In genomic region chr19:5106731-5107191, GRCm38 (mm10) we compare ENCODE assay signal across 8 mouse cellular contexts. TPM values are rescaled to one million over a fixed set of nuclear protein-coding genes. Genes with fewer than 3 reads are reported as not detected.
DNase-seq lines count a peak whose midpoint lies in the region; ATAC-seq and TF ChIP-seq lines count a peak whose summit lies in the region.

Gene Rab1b, minus strand, starts transcription at chr19:5107072.

- TF ChIP-seq POLR2A in CH12.LX (IDR thresholded peaks at IDR 0.05; ENCODE audit: low read depth, low read length) = peak; percentile 79

- peak; percentile 96 for ATAC-seq in forebrain, embryonic 11.5 days (replicated peaks; ENCODE audit: low FRiP score)
- ATAC-seq in heart, embryonic 16.5 days (replicated peaks; ENCODE audit: extremely low read depth, insufficient read depth, low FRiP score) = peak; percentile 92
- ATAC-seq in liver, embryonic 15.5 days (ENCODE audit: insufficient read depth) = peak; percentile 93
- peak; percentile 94 for ATAC-seq in neural tube, embryonic 12.5 days (ENCODE audit: low FRiP score, low read depth)

- H3K9me3 ChIP-seq in CH12.LX (replicated peaks; ENCODE audit: low read length) = no peaks in the 10 kb centered on the region
- H3K9me3 ChIP-seq in forebrain, embryonic 11.5 days (ENCODE audit: control insufficient read depth, low read length) = no peaks in the 10 kb centered on the region
- H3K9me3 ChIP-seq in heart, embryonic 16.5 days (replicated peaks; ENCODE audit: control insufficient read depth, low read length) = no peaks in the 10 kb centered on the region
- H3K9me3 ChIP-seq in liver, embryonic 15.5 days (replicated peaks) = no peaks in the 10 kb centered on the region
- H3K9me3 ChIP-seq in neural tube, embryonic 12.5 days = no peaks in the 10 kb centered on the region

- no peak for TF ChIP-seq CTCF in CH12.LX (conservative IDR thresholded peaks at IDR 0.05 in 1 of 2, IDR thresholded peaks at IDR 0.05 in 1 of 2; ENCODE audit: low read depth in 2 of 2, low read length in 2 of 2)

- in situ Hi-C loops in CH12.LX (cut with MboI; ENCODE audit: low pct_ligation_motif_present, low pct_unique_long_range_greater_than_20kb, low sequenced_read_pairs) = no loop called here

- dilution Hi-C loops in CH12.LX (cut with MboI; ENCODE audit: extremely low pct_ligation_motif_present, extremely low pct_unique_long_range_greater_than_20kb, low sequenced_read_pairs) = no loop called here

- H3K27me3 ChIP-seq in CH12.LX (replicated peaks) = no peaks in the 10 kb centered on the region
- H3K27me3 ChIP-seq in forebrain, embryonic 11.5 days (ENCODE audit: control insufficient read depth, insufficient read depth, low read length) = no peaks in the 10 kb centered on the region
- H3K27me3 ChIP-seq in heart, embryonic 16.5 days (ENCODE audit: control insufficient read depth, insufficient read depth, low read length) = no peaks in the 10 kb centered on the region
- no peaks in the 10 kb centered on the region for H3K27me3 ChIP-seq in liver, embryonic 15.5 days
- no peaks in the 10 kb centered on the region for H3K27me3 ChIP-seq in neural tube, embryonic 12.5 days (replicated peaks)

- WGBS in forebrain, embryonic 11.5 days = under 1% methylated on average over 46 of the region's 46 CpGs
- under 1% methylated on average over 46 of the region's 46 CpGs for WGBS in heart, embryonic 16.5 days
- WGBS in liver, embryonic 15.5 days (ENCODE audit: insufficient replicate concordance) = under 1% methylated on average over 46 of the region's 46 CpGs
- WGBS in neural tube, embryonic 12.5 days = under 1% methylated on average over 46 of the region's 46 CpGs

- no peak for TF ChIP-seq RAD21 in CH12.LX (IDR thresholded peaks at IDR 0.05; ENCODE audit: low read depth, low read length)

- H3K4me2 ChIP-seq in CH12.LX (ENCODE audit: insufficient read depth, low read depth, poor library complexity, severe bottlenecking) = peak within 1 kb of the TSS; percentile 88
- peak within 1 kb of the TSS; percentile 72 for H3K4me2 ChIP-seq in forebrain, embryonic 11.5 days (ENCODE audit: low read depth, low read length, severe bottlenecking)
- H3K4me2 ChIP-seq in heart, embryonic 16.5 days (ENCODE audit: low read depth, low read length) = peak within 1 kb of the TSS; percentile 93
- peak within 1 kb of the TSS; percentile 95 for H3K4me2 ChIP-seq in liver, embryonic 15.5 days
- peak within 1 kb of the TSS; percentile 78 for H3K4me2 ChIP-seq in neural tube, embryonic 12.5 days (replicated peaks)

- peak within 1 kb of the TSS; percentile 78 to 85 (median 81) for H3K4me3 ChIP-seq in CH12.LX (replicated peaks in 1 of 3; ENCODE audit: low read depth in 2 of 3, low read length in 2 of 3, poor library complexity in 1 of 3)
- peak within 1 kb of the TSS; percentile 63 for H3K4me3 ChIP-seq in forebrain, embryonic 11.5 days (ENCODE audit: low read depth, low read length)
- H3K4me3 ChIP-seq in heart, embryonic 16.5 days (ENCODE audit: low read length) = peak within 1 kb of the TSS; percentile 79
- peak within 1 kb of the TSS; percentile 86 for H3K4me3 ChIP-seq in liver, embryonic 15.5 days (replicated peaks)
- peak within 1 kb of the TSS; percentile 65 for H3K4me3 ChIP-seq in neural tube, embryonic 12.5 days

- DNase-seq in CH12.LX (ENCODE audit: extremely low read depth) = peak; percentile 97
- DNase-seq in c-Kit-positive CD71-positive TER-119-negative erythroid progenitor cells, embryonic 14.5 days (ENCODE audit: low read depth) = peak; percentile 97
- DNase-seq in forebrain, embryonic 11.5 days (ENCODE audit: low spot score) = peak; percentile 99
- peak; percentile 98 to 99 for DNase-seq in kidney, postnatal 36 days
- DNase-seq in telencephalon, adult 2 months (ENCODE audit: low read depth, low spot score) = peak; percentile 96

- peaks cover 5% of the 10 kb centered on the region; the same call in 1 of the 2 replicates for H3K79me2 ChIP-seq in CH12.LX (replicated peaks; ENCODE audit: control insufficient read depth, extremely low read depth, insufficient read depth, poor library complexity, severe bottlenecking)

- H3K36me3 ChIP-seq in CH12.LX (replicated peaks in 1 of 2; ENCODE audit: control insufficient read depth in 1 of 2, insufficient read depth in 1 of 2, low read length in 1 of 2) = peaks cover 46 to 73% of the 10 kb centered on the region in 2 experiments
- H3K36me3 ChIP-seq in forebrain, embryonic 11.5 days (ENCODE audit: control insufficient read depth, insufficient read depth, low read length) = peaks cover 12% of the 10 kb centered on the region; the same call in 1 of the 2 replicates
- peaks cover 40% of the 10 kb centered on the region for H3K36me3 ChIP-seq in heart, embryonic 16.5 days (ENCODE audit: control insufficient read depth, insufficient read depth)
- H3K36me3 ChIP-seq in liver, embryonic 15.5 days (replicated peaks) = peaks cover 34% of the 10 kb centered on the region
- H3K36me3 ChIP-seq in neural tube, embryonic 12.5 days = peaks cover 79% of the 10 kb centered on the region

- H3K9ac ChIP-seq in CH12.LX (ENCODE audit: insufficient read depth, low read depth) = peak within 1 kb of the TSS; percentile 84
- peak within 1 kb of the TSS; percentile 91 for H3K9ac ChIP-seq in forebrain, embryonic 11.5 days (ENCODE audit: low read length)
- H3K9ac ChIP-seq in heart, embryonic 16.5 days (ENCODE audit: low read length) = peak within 1 kb of the TSS; percentile 96
- H3K9ac ChIP-seq in liver, embryonic 15.5 days = peak within 1 kb of the TSS; percentile 87
- H3K9ac ChIP-seq in neural tube, embryonic 12.5 days = peak within 1 kb of the TSS; percentile 80

- TF ChIP-seq EP300 in CH12.LX (IDR thresholded peaks at IDR 0.05; ENCODE audit: low read length) = no peak

- no peak within 1 kb of the TSS; the same call in 1 of the 2 replicates for H3K27ac ChIP-seq in CH12.LX (ENCODE audit: insufficient read depth, low read depth)
- H3K27ac ChIP-seq in forebrain, embryonic 11.5 days (ENCODE audit: low read depth, low read length) = peak within 1 kb of the TSS; percentile 87
- H3K27ac ChIP-seq in heart, embryonic 16.5 days (ENCODE audit: low read length) = peak within 1 kb of the TSS; percentile 89
- peak within 1 kb of the TSS; percentile 89 for H3K27ac ChIP-seq in liver, embryonic 15.5 days (replicated peaks)
- peak within 1 kb of the TSS; percentile 86 for H3K27ac ChIP-seq in neural tube, embryonic 12.5 days

- peaks cover 6 to 22% of the 10 kb centered on the region in 2 experiments; a peak in 3 of 4 replicates for H3K4me1 ChIP-seq in CH12.LX (ENCODE audit: control insufficient read depth in 1 of 2, insufficient read depth in 2 of 2)
- H3K4me1 ChIP-seq in forebrain, embryonic 11.5 days (replicated peaks; ENCODE audit: control insufficient read depth, insufficient read depth, low read length) = peaks cover 9% of the 10 kb centered on the region
- H3K4me1 ChIP-seq in heart, embryonic 16.5 days (ENCODE audit: control insufficient read depth, insufficient read depth, low read length) = peaks cover 11% of the 10 kb centered on the region
- H3K4me1 ChIP-seq in liver, embryonic 15.5 days (replicated peaks) = peaks cover 44% of the 10 kb centered on the region
- H3K4me1 ChIP-seq in neural tube, embryonic 12.5 days = peaks cover 10% of the 10 kb centered on the region

TF ChIP-seq in CH12.LX, 34 proteins besides CTCF, POLR2A, EP300 and RAD21:
- TF ChIP-seq NELFE (IDR thresholded peaks at IDR 0.05; ENCODE audit: low read depth, low read length) (peak; percentile 80), TCF12 (IDR thresholded peaks at IDR 0.05; ENCODE audit: low read depth, low read length) (no peak; the same call in 1 of the 2 replicates), POLR2AphosphoS2 (IDR thresholded peaks at IDR 0.05; ENCODE audit: low read depth, low read length) (0 out of 2 replicates have a peak, but pooled peaks have one; percentile 36), MAFK (IDR thresholded peaks at IDR 0.05; ENCODE audit: insufficient replicate concordance, low read length) (no peak), CHD2 (IDR thresholded peaks at IDR 0.05; ENCODE audit: low read length) (peak; percentile 56; the same call in 1 of the 2 replicates), MAZ (IDR thresholded peaks at IDR 0.05; ENCODE audit: low read depth, low read length) (peak; percentile 95), IRF4 (IDR thresholded peaks at IDR 0.05; ENCODE audit: low read depth, low read length) (peak; percentile 4; the same call in 1 of the 2 replicates), SIN3A (IDR thresholded peaks at IDR 0.05; ENCODE audit: low read length) (0 out of 2 replicates have a peak, but pooled peaks have one; percentile 10), BHLHE40 (IDR thresholded peaks at IDR 0.05; ENCODE audit: low read depth, low read length) (no peak), GABPA (IDR thresholded peaks at IDR 0.05; ENCODE audit: insufficient replicate concordance, low read depth, low read length) (peak; percentile 21; the same call in 1 of the 2 replicates), ELF1 (IDR thresholded peaks at IDR 0.05; ENCODE audit: low read depth, low read length) (peak; percentile 76), HCFC1 (IDR thresholded peaks at IDR 0.05; ENCODE audit: low read depth, low read length) (peak; percentile 96), KAT2A (IDR thresholded peaks at IDR 0.05; ENCODE audit: insufficient replicate concordance, low read length) (peak; percentile 88; the same call in 1 of the 2 replicates), JUND (conservative IDR thresholded peaks at IDR 0.05; ENCODE audit: low read depth, low read length) (no peak), NRF1 (IDR thresholded peaks at IDR 0.05; ENCODE audit: low read depth, low read length) (peak; percentile 98)

RNA-seq across cellular contexts. Expression of gene Rab1b, which starts in this region (rescaled TPM):
- total RNA-seq in CH12.LX (2012; rRNA removed) (78.4 and 90.6 TPM in 2 replicates), CH12.LX (2014; rRNA removed) (76.3 and 88.3 TPM in 2 replicates)
- polyA plus RNA-seq in CH12.LX (2012; ENCODE audit: insufficient read length, low read depth) = 80.5 and 87.1 TPM in 2 replicates
- polyA plus RNA-seq in forebrain, embryonic 11.5 days (2014; fragmentation: Nextera tagmentation; extraction: Ambion mirVana) = 250 and 262 TPM in 2 replicates
- 227 and 233 TPM in 2 replicates for polyA plus RNA-seq in heart, embryonic 16.5 days (2015; fragmentation: Nextera tagmentation; extraction: Ambion mirVana)
- polyA plus RNA-seq in liver, embryonic 15.5 days (2015; fragmentation: Nextera tagmentation; extraction: Ambion mirVana) = 85.4 and 89.7 TPM in 2 replicates
- 245 and 247 TPM in 2 replicates for polyA plus RNA-seq in neural tube, embryonic 12.5 days (2016; fragmentation: Nextera tagmentation; extraction: Ambion mirVana)
